Mouse (Mus musculus): Measurements from ENCODE around the gene Ctps2. TPM values are rescaled to one million over a fixed set of nuclear protein-coding genes. Genes with fewer than 3 reads are reported as not detected.
A peak's percentile ranks its signal among the peaks of the same experiment; 100 is the strongest.

Gene Ctps2
- polyA plus RNA-seq, 1 experiment from 2014 or later, result 83.8 TPM

DNA sequence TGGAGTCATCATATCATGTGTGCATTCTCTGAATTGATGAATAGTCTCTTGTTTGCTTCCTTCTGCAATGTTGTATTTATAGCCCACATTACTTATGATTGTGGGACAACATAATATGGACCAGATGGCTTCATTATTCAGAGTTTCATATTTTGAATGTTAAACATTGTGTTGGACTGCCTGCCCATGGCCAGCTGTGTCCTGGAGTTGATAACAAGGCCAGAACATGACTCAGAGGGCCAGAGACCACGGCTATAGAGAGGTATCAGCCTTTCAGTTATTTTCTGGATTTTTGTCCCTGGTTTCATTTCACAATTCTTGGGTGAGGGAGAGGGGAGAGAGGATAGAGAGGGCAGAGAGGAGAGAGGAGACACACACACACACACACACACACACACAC lies 162.9 kb downstream of the Ctps2 start:
- no peak for ATAC-seq (replicated peaks; ENCODE audit: low FRiP score, low read depth)
- H3K9ac ChIP-seq (ENCODE audit: low read depth, low read length), result no peak overlapping the region
- no peak for DNase-seq (ENCODE audit: low spot score)
- H3K4me2 ChIP-seq (ENCODE audit: low read length), result no peak overlapping the region
- H3K9me3 ChIP-seq (replicated peaks; ENCODE audit: low read length), result no peaks in the 10 kb centered on the region
- TF ChIP-seq CTCF (IDR thresholded peaks at IDR 0.05; ENCODE audit: low read depth), result no peak
- no peak overlapping the region for H3K27ac ChIP-seq
- H3K4me3 ChIP-seq (replicated peaks; ENCODE audit: low read depth, low read length), result no peak overlapping the region
- H3K27me3 ChIP-seq (ENCODE audit: insufficient read depth, low read length), result no peaks in the 10 kb centered on the region
- 60% methylated on average over 1 of the region's 1 CpGs for WGBS
- H3K36me3 ChIP-seq (ENCODE audit: insufficient read depth, low read length), result no peaks in the 10 kb centered on the region
- H3K4me1 ChIP-seq (replicated peaks; ENCODE audit: insufficient read depth, low read length), result no peaks in the 10 kb centered on the region

MicroRNAs within 50 kb of the gene (microRNA counts, 519-probe panel; counts per million panel counts)
- 330 counts per million, percentile 68 among the panel's probes with 10 or more counts for microRNA mmu-miR-3473

Small RNA genes lying within 50 kb of the gene (microRNA-seq; reads per million reads assigned to microRNA genes)
- not detected for gene Mir3473a

Other genes with a start within 250 kb of the Ctps2 start
- gene Rbbp7, start 140.8 kb upstream of the Ctps2 start, polyA plus RNA-seq (2015; fragmentation: Nextera tagmentation; extraction: Ambion mirVana), result 440 and 467 TPM in 2 replicates
- gene Txlng, start 71.8 kb upstream of the Ctps2 start, polyA plus RNA-seq (2015; fragmentation: Nextera tagmentation; extraction: Ambion mirVana), result 11.9 TPM in 2 replicates
- 58.7 and 62.3 TPM in 2 replicates for gene Syap1, start 12.8 kb upstream of the Ctps2 start, polyA plus RNA-seq (2015; fragmentation: Nextera tagmentation; extraction: Ambion mirVana)
- gene S100g, start 63.4 kb downstream of the Ctps2 start, polyA plus RNA-seq (2015; fragmentation: Nextera tagmentation; extraction: Ambion mirVana), result 5,307 and 6,196 TPM in 2 replicates

Data from kidney, postnatal 0 days (tissue).